Mouse (Mus musculus): ENCODE measurements around the gene Ctc1.
A peak's percentile ranks its signal among the peaks of the same experiment; 100 is the strongest.
"Not testable (repeated sequence)": the region's sequence is repeated elsewhere in the genome, so short reads cannot be mapped to it uniquely, and the experiment has no call there.

Ctc1 gene

GRCm38 (mm10) chr11:69008182-69009121, 7.3 kb upstream of the Ctc1 start, which contains the start of gene Pfas:
TSS of gene Pfas (minus strand) at chr11:69008460.
- peak; percentile 86 to 96 for DNase-seq

- no peak for DNase-seq
Observed at GRCm38 (mm10) chr11:69009508-69009907, 6.2 kb upstream of the Ctc1 start.

GRCm38 (mm10) chr11:69010400-69011323, 5.0 kb upstream of the Ctc1 start:
- no peak for DNase-seq

- DNase-seq: not testable (repeated sequence)
Observed at GRCm38 (mm10) chr11:69011445-69011844, 4.3 kb upstream of the Ctc1 start.

- DNase-seq: peak; percentile 92 to 95
Observed at GRCm38 (mm10) chr11:69012071-69012601, 3.6 kb upstream of the Ctc1 start.

- no peak for DNase-seq
Observed at GRCm38 (mm10) chr11:69016755-69017154, 1.0 kb downstream of the Ctc1 start.

- DNase-seq: no peak
Observed at GRCm38 (mm10) chr11:69020691-69021090, 5.0 kb downstream of the Ctc1 start.

- DNase-seq: no peak
Observed at GRCm38 (mm10) chr11:69026562-69026961, 10.9 kb downstream of the Ctc1 start.

GRCm38 (mm10) chr11:69028805-69029204, 13.1 kb downstream of the Ctc1 start:
- DNase-seq: no peak

GRCm38 (mm10) chr11:69033552-69033951, 17.8 kb downstream of the Ctc1 start:
- no peak for DNase-seq

GRCm38 (mm10) chr11:69034585-69034984, 18.9 kb downstream of the Ctc1 start:
- no peak for DNase-seq

GRCm38 (mm10) chr11:69035411-69035810, 19.7 kb downstream of the Ctc1 start:
- no peak for DNase-seq

GRCm38 (mm10) chr11:69035849-69036248, 20.1 kb downstream of the Ctc1 start:
- DNase-seq: peak; percentile 91 to 94

GRCm38 (mm10) chr11:69036486-69037230, 20.9 kb downstream of the Ctc1 start:
- DNase-seq: peak; percentile 87 to 91

GRCm38 (mm10) chr11:69037231-69038061, 21.7 kb downstream of the Ctc1 start:
- peak; percentile 84 to 86 for DNase-seq

GRCm38 (mm10) chr11:69038173-69038572, 22.5 kb downstream of the Ctc1 start:
- DNase-seq: no peak

- DNase-seq: peak; percentile 90 to 93
Observed at GRCm38 (mm10) chr11:69045531-69046394, 30.1 kb downstream of the Ctc1 start, which contains the start of gene Aurkb. TSS of gene Aurkb (plus strand) at chr11:69045647.

- no peak for DNase-seq
Observed at GRCm38 (mm10) chr11:69046395-69046774, 30.7 kb downstream of the Ctc1 start.

GRCm38 (mm10) chr11:69047592-69047991, 31.9 kb downstream of the Ctc1 start:
- DNase-seq: no peak

GRCm38 (mm10) chr11:69048151-69048550, 32.4 kb downstream of the Ctc1 start:
- DNase-seq: no peak

All from kidney, postnatal 36 days (tissue).